Mouse (Mus musculus): ENCODE results near the gene Pde11a. TPM values are rescaled to one million over a fixed set of nuclear protein-coding genes. Genes with fewer than 3 reads are reported as not detected.
A peak's percentile ranks its signal among the peaks of the same experiment; 100 is the strongest.
"Not testable (repeated sequence)": the region's sequence is repeated elsewhere in the genome, so short reads cannot be mapped to it uniquely, and the experiment has no call there.

Pde11a gene
- total RNA-seq, 2 experiments from 2014 or later, result 0.14 to 0.43 TPM

DNA sequence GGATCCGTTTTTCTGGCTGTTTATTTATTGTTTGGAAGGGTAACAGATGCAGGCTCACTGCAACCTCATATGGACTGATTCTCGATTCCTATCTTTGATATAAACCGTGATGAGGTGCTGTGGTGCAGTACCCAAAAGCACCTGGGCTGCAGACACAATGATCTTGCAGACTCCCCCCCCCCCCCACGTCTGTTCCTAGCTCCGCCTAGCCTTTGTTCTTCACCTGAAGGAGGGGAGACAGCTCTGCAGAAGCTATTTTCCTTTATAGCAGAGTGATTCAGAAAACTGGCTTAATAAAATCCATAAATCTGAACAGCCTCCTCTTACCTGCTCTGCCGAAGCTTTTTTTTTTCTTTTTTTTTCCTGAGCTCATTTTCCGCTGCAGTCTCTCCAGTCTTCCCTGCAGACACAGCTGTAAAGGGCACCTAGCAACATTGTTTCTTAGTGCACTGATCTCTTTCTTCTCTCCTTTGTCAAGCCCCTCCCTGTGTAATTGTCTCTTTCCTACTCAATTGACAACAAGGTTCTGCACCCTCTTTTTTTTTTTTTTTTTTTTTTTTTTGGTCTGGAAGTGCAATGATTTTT, 349.7 kb downstream of the Pde11a start:
- no peak for DNase-seq

DNA sequence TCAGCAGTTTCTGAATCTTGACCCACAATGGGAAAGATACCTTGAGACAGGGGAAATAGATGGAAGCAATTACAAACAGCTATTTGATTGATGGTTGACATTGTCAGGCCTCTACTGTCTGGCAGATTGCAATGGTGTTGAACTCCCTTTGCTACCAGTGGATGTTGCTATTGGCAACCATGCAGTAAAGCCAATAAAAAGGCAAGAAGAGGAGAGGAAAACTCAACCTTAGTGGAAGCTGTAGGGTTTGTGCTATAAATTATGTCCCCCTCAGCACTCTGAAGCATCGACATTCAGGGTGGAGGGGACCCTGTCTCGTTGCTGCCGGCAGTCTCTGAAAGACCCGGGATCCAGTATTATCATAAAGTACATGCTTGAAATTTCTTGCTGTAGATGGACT, 350.2 kb downstream of the Pde11a start:
- no peak for DNase-seq

DNA sequence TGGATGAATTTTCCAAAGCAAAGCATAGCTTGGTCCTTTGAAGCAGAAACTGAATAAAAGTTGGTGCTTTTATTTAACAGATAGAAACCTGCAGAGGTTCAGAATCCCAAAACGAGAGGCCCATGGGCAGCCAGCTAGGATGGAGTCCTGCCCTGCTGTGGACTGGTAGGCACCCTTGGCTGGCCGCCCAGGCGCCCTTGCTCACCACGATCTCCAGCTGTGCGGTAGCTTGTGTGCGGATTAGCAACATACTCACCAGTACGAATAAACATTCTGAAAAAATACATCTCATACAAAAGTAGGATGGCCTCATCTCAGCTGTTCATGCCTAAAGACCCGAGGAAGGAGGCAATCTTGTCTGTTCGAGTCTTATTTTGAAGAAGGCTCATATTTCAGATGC, 350.8 kb downstream of the Pde11a start:
- peak; percentile 18 for DNase-seq

DNA sequence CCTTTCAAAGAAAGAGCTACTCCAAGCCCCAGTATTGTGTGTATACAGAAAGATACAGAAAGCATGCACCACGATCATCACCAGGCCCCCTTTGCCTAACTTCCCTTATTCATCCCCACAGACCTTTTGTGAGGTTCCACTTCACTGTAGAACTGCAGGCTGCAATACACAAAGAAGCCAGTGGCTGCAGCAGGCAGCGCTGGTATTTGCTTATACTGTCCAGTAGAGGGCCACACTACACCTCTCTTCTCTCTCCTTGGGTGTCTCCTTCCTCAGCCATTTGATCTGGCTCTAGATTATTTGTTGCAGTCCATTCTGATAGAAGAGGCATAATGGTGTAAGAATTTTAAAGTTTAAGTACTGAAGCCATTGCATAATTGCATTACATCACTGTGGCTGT, 353.4 kb downstream of the Pde11a start:
- DNase-seq, result peak; percentile 57

DNA sequence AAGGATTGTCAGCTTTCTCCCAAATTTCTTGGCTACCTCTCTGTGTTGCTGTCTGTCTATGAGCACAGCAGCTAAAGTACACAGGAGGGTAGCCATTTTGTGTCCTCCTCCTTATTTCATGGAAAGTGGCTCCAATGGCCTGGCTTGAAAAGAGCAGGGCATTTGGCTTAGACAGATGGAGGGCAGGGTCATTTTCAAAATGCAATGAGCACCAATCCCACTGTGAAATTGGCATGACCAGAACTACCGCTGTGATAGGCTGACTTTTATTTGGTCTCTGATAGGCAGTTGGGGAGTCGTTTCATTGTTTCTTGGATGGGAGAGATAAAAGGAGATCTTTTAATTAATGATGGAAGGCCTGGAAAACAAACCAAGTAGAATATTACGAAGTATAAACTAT, 354.7 kb downstream of the Pde11a start:
- DNase-seq, result no peak

DNA sequence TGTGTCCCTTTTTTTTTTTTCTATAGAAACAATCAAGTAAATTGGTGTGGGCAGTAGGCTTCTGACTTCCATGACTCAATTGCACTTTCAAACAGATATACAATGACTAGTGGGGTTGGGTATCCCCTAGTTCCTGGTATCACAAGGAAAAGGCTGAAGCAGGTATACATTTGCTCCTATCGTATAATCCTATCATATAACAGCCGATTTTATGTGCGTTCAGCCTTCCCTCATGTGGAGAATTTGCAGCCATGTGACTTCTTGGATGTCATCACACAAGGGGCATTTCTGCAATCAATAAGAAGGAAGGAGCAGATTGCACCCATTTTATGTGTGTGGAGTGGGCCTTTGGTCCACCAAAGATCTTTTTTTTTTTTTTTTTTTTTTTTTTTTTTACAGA, 355.5 kb downstream of the Pde11a start:
- no peak for DNase-seq

DNA sequence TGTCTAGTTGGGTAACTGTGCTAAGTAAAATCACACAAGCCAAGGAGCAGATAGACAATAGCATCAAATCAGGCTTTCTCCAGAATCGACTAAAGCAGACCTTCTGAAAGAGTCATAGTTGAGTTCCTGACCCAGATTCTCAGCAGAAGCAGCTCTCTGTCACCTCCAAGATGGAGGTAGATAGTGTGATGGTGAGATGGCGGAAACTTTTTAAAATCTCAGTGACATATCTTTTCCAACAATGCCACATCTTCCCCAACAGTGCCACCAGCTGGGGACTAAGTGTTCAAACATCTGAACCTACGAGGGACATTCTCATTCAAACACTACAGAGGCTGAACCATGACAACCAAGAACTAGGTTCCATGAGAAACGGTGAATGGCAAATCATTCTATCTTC, 355.9 kb downstream of the Pde11a start:
- no peak for DNase-seq

DNA sequence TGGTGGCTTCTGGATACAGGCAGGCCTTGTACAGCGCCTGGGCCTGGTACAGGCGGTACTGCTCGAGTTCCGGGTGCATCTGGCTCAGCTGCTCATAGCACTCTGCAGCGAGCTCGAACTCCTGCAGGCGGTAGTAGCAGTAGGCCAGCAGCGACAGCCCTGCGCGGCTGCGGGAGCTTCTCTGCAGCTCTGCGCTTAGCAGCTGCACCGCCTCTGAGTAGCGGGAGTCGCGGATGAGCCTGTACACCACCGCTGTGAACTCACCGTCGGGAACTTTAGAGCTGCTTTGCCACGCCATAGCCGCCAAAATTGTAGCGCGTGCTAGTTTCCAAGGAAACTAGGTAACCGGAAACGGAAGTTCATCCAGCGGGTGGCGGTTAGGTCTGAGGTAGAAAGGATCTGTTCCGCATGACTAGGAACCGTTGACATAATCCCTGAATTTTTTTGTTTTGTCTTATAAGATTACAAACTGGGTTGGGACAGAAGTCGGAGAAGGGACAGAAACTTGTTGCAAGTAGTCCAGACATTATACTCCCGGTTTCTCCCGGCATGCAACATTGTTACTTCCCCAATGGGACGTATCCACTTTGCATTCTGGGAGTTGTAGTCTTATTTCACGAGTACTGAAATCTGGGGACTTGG, 357.0 kb downstream of the Pde11a start, which contains the start of gene Ttc30a1:
Gene Ttc30a1 (minus strand): TSS at position 528 of the 642 bp plus-strand sequence.
- DNase-seq, result peak; percentile 76

DNA sequence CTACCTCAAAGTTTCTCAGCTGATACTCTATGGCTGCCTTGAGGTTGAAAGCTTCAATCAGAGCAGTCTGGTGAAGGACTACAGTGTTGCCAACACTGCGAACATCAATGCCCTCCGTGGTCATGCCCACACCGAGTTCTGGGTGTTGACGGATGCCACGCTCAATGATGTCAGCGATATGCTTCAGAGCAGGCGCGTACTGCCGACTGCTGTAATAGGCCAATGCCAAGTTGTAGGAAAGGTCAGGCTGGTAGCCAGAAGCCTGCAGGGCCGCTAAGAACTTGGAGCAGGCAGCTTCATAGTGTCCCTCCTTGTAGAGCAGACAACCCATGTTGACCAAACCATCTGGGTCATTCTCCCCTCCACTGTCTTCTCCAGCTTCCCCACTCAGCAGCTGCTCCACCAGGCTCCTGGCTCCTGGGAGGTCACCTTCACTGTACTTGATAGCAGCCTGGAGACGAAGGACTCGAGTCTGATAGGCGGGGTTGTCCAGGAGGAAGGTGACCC, 357.6 kb downstream of the Pde11a start:
- DNase-seq, result not testable (repeated sequence)

DNA sequence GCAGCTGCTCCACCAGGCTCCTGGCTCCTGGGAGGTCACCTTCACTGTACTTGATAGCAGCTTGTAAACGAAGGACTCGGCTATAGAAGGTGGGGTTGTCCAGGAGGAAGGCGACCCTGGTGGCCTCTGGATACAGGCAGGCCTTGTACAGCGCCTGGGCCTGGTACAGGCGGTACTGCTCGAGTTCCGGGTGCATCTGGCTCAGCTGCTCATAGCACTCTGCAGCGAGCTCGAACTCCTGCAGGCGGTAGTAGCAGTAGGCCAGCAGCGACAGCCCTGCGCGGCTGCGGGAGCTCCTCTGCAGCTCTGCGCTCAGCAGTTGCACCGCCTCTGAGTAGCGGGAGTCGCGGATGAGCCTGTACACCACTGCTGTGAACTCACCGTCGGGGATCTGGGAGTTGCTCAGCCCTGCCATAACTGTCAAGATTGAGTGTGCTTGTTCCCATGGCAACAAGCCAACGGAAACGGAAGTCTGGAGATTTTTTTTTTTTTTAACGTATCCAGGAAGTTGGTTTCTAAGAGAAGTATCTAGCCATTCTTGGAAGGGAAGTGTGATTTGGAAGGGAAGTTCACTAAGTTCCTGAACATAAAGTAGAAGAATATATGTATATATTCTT, 360.7 kb downstream of the Pde11a start, which contains the start of gene Ttc30a2:
Gene Ttc30a2 (minus strand): TSS at position 419 of the 617 bp plus-strand sequence.
- DNase-seq, result peak; percentile 67

DNA sequence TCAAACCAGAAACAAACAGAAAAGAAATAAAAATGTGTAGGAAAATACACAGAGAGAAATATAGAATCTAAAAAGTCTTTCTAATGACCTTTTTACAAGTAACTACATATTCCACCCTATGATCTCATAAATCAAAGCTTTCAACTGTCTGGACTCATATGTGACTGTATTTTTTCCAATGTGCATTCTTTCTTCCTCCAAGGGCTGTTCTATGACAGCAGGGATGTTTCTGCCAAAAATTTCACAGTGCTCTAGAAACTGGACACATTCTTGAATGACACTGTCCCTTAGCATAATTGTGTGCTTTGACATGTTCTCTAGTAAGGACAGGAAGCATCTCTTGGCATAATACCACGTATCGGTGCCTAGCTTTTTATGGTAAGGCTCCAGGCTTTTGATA, 362.5 kb downstream of the Pde11a start:
- not testable (repeated sequence) for DNase-seq

DNA sequence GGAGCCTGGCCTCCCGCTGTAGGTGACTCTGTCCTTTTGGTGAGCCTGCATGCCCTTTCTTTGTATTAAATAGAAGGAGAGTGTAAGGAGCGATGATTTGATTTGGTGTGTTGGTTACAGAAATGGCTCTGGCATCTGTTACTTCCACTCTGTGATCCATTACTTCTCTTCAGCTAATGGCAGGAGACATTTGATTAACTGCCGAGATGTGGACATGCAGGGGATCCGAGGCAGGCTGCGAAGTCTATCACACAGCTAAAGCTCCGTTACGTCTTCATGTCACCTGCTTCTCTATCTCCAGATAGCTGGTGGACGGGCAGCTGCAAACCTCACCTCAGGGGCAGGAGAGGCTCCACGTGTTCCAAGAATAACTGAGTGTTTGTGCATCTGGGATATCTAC, 364.4 kb downstream of the Pde11a start:
- DNase-seq, result no peak

DNA sequence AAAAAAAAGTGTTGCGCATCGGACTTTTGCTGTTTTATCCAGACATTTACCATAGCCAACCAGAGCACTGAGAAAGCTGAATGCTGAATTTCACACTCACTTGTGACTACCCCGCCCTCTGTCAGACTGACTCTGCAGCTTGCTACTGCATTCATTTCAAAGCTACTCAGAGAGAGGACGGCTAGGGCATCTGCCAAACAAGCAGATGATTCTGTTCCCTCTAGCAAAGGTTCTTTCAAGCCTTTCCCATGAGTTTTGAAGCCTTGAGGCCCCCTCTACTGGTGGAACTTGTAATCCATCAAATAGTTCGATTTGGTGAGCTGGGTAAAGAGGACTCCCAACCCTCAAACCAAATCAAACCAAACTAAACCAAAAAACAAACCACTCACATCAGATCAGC, 373.6 kb downstream of the Pde11a start:
- peak; percentile 71 for DNase-seq

DNA sequence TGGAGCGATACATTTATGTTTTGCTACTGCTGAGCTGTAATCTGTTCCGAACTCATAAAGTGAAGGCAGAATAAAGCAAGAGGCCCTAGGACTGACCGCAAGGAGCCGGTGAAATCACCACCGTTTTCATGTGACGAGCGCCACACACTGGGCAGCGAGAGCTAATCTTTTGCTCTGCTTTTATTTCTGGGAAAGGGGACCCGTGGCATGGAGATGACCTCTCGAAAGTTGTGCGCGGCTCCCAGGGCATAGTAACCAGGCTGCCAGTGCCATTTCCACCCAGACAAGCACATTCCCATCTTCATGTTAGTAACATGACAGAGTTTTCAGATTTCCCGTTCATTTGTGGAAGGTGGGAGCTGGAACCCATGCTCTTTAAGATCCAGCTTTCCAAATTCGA, 374.1 kb downstream of the Pde11a start:
- peak; percentile 81 for DNase-seq

DNA sequence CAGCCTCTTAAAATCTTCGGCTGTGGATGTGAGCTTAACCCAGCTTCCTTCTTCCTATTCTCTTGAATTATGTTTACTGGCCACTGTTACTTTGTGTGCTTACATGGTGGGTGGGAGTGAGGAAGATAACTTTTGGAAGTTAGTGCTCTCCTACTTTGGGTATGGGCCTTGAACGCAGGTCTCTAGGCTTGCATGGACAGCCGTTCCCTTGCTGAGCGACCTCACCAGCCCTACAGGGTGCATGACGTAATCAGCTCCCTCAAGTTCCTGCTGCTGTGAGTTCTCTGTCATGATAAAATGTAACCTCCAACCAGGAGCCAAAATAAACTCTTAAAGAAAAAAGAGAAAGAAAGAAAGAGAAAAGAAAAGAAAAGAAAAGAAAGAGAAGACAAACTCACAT, 374.5 kb downstream of the Pde11a start:
- peak; percentile 12 for DNase-seq

DNA sequence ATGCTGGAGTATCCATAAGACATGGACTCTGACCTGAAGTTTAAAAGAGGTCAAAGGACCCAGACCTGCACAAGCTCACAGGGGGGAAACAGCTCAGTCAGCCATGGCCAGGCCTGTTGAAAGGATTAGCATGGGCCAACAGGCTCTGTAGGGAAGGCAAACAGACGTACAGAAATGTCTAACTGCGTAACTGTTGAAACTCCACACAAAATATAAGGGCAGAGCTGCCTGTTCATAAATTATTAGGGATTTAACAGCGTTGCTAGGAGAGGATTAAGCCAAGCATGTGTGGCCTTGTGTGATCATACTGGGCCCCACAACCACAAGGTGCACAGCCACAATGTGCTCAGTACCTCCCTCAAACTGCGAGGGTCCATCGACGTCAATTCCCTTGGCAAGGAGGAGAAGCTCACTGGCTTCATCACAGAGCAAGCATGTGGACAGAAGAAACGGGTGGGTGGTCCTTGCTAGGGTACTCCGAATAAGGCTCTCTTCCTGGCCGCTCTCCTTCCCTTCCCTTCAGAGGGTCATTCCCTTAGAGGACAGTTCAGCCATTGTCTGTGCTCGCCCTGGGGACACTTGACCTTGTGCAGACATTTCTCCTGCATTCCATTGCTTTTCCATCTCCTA, 375.2 kb downstream of the Pde11a start:
- DNase-seq, result no peak

DNA sequence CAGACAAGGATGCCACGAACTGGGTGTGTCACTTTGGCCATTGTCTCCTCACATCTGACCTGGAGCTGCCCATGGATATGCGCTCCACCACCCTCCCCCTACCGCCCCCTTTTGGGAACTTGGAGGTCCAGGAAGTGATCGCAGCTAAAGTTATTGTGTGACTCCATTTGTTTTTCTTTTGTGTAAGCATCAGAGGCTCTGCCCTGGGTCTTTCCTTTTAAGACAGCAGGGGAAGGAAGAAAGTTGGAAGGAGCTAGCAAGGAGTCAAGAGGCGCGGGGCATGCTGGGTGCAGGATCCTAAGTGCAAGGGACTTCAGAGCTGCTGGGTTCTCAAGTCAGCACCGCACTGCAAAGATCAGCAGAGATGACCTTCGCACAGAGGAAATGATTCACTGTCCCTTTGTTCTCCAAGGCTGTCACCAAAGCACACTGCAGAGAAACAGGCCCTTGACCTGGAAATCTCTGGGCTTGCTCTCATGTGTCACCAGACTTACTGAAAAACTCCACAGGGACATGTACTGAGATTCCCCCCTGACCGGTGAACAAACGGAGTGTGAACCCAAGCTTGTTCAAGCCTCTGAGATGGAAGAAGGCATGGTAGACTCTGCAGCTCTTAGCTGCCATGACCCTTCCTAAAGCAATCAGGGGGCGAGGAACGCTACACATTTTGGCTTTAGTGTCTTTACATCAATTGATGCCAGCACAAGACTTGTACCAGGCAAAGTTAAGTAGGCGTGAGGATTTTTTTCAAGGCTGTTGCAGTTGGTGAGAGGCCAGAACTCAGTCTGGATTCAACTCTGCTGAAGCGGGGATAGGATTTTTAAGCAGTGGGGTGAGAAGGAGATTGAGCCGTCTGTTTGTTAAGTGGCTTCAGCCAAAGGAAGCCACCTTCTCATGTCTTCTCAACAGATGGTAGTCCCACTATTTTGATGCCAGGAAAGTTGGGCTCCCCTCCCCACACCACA, 377.9 kb downstream of the Pde11a start:
- peak; percentile 45 for DNase-seq

DNA sequence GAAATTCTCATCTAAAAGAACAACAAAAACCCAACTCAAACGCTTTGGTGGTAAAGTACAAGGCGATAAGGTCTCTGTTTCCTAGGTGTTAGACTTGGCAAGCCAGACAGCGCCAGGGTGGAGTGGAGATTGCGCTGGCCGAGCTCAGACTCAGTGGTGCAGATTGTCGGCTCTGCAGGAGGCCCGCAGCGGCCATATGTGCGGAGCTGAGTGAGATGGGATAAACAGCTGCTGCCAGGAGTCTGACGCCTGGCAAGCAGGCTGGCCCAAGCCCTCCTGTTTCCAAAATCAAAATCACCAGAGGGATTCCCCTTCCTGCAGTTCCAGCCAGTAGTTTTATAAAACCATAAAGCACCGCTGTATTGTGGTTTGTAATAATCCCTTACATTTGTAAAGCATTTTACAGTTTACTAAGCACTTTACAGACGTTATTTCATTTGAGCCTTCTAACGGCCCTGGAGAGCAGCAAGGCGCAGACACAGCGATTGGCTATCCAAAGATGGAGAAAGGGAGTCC, 378.7 kb downstream of the Pde11a start:
- DNase-seq, result peak; percentile 44

DNA sequence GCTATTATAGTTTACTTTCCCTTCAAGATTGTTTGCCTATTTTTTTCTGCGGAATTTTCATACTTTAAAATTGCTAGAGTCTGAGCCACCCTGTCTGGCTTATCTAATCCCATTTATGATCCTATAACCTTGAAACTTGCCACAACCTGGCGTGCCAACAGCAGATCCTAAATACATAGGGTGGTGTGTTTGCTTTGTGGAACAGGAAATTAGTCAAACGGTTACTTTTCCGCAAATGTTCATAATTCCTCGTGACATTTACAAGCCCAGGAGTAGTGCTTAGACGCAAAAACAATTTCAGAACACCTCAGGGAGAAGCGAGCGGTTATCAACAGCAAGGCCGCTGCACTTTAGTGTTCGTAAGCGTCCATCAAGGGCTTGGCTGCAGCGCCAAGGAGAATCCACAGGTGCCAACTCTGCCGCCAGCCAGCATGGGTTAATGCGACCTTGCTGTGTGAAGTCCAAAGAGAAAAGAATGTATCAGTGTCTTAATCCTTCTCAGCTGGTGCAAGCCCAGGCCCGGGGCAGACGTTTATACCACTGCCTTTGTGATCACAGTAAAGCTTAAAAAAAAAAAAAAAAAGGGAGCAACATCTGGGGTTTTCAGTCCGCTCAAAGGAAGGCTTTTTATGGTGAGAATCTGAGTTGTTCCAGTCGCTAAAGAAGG, 379.3 kb downstream of the Pde11a start:
- peak; percentile 46 for DNase-seq

DNA sequence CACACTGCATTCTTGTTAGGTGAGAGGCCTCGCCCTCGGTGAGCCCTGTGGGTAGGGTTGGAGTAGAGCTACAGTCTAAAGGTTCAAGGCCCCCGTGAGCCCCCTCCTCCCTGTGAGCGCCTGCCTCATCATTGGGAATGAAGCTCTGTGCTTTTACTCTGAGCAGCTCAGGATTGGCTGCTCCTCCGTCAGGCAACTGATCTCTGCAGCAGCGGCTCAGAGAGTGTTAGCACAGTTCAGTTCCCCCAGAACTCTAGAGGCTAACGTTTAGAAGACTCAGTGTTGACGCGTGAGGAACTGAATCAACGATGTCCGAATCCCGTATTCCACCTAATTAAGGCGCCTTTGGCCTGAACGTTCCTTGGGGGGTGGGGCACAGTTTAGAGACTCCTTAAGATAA, 382.9 kb downstream of the Pde11a start:
- no peak for DNase-seq

DNA sequence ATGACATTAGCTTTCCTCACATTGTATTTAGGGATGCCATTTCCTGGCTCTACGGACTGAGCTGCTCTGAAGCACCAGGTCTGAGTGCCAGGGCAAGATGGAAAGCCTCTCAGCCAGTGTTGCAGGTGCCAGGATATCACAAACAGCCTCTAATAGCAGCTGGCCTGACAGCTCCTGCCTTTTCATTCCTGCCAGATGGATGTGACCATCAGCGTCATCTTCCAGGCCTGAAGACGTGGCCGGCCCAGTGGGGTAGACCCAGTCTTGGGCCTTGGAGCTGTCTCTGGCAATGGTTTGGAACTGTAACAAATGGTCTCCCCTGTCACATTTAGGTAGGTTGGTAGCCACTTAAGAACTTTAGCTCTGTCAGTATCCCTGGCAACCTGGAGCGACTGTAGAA, 385.3 kb downstream of the Pde11a start:
- DNase-seq, result no peak

All from heart, postnatal 4 days (tissue).